Mouse (Mus musculus): ENCODE results near the gene Kif7.
A peak's percentile ranks its signal among the peaks of the same experiment; 100 is the strongest.

Gene Kif7

GRCm38 (mm10) chr7:79727091-79727490 is 11.6 kb upstream of the Kif7 start:
- peak; percentile 58 for DNase-seq (ENCODE audit: low read depth, low spot score)

- no peak for DNase-seq (ENCODE audit: low read depth, low spot score)
These were observed 6.0 kb upstream of the Kif7 start for GRCm38 (mm10) chr7:79721386-79721977.

DNA sequence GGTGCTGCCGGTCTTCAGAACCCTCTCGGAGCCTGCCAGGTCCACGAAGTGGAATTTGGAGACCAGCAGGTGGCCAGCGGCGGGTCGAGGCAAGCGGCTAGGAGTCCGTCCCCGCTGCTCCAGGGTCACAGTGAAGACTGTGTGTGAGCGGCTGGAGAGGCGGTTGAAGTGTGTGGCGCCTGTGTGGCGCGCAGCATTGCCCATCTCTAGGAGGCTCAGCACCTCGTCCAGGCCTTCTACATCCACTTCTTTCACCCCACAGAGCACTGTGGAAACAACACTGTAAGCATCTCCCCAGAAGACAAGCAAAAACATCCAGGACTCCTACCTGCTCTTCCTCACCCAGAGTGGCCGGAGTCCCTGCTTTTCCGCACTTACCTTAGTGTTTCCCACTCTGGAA is 4.7 kb downstream of the Kif7 start:
- no peak for DNase-seq (ENCODE audit: low read depth, low spot score)

- DNase-seq (ENCODE audit: low read depth, low spot score), result no peak
These were observed 5.4 kb downstream of the Kif7 start for GRCm38 (mm10) chr7:79710130-79710607.

DNA sequence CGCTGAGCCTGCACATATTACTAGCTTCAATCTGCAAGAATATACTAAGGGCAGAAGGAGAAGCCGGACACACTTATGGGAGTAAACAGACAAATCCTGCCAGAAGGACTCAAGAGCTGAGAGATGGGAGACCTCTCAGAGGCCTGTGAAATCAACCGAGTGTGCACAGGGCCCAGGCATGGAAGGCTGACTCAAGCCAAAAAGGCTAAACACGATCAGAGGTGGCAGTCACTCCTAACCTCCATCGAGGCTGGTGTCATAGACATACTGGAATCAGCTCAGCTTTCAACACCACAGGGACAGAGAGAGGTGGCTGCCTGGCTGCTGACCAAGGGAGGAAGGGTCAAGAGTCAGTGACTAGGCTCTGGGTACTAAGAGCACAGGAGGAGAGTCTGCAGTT is 10.3 kb downstream of the Kif7 start:
- DNase-seq (ENCODE audit: low read depth, low spot score), result no peak

DNA sequence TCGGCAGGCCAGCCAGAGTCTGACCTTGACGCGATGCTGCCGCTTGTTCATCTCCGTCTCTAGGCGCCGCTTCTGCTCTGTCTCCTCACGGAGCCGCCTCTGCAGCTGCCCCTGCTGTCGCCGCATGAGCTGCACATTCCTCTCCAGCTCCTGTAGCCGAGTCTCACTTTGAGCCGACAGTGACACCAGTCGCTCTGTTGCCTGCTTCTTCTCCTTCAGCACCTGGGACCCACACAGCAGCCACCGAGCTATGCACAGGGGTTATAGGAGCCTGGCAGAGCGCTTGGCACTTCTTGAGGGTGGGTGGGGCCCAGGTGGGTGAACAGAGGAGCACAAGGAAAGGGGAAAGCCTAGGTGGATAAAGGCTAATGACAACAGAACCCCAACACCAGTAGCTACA is 12.8 kb downstream of the Kif7 start:
- DNase-seq (ENCODE audit: low read depth, low spot score), result no peak

DNA sequence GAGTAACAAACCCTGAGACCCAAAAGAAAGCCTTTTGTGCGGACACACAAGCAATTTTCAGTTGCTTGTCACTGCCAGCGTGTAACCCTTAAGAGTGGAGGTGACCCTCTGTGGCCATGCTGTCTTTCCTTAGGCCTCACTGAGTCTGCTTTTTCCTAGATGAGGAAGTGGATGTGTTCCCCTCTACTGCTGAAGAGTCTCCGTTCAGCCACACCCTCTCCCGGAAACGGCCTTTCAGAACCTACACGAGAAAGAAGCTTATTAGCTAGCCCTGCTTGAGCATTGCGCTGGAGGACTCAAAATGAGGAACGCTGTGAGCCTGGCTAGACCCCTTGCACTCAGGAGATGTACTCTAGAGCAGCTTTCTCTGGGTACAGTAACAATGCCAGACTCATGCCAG is 19.0 kb downstream of the Kif7 start:
- DNase-seq (ENCODE audit: low read depth, low spot score), result no peak

DNA sequence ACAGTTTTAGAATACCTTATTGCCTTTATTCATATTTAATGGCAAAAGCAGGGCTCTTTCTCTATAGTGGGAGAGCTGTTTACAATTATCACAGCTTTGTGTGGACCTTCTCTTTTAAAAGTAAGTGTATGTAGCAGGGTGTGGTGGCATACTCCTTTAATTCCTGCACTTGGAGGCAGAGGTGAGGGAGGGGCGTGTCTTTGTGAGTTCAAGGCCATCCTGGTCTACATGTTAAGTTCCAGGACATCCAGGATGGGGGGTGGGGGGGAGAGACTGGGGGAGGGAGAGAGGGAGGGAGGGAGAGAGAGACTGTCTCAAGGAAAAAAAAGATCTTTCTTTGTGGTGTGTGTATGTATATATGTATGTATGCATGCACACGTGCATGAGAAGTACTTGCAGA is 35.3 kb downstream of the Kif7 start:
- no peak for DNase-seq (ENCODE audit: low read depth, low spot score)

GRCm38 (mm10) chr7:79679186-79679585 is 36.3 kb downstream of the Kif7 start:
- DNase-seq (ENCODE audit: low read depth, low spot score), result peak; percentile 56

- no peak for DNase-seq (ENCODE audit: low read depth, low spot score)
These were observed 44.5 kb downstream of the Kif7 start for GRCm38 (mm10) chr7:79670900-79671604.

DNA sequence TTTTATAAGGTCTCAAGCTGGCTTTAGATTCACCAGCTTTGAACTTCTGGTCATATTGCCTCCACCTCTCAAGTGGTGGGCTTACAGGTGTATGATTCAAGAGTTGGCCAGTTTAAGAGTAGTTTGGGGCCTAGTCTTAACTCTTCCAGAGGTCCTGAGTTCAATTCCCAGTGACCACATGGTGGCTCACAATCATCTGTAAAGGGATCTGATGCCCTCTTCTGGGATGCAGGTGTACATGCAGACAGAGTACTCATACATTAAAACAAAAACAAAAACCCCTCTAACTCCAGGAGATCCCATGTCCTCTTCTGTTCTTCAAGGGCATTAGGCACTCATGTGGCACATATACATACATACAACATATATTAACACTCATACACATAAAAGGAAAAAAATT is 48.8 kb downstream of the Kif7 start:
- no peak for DNase-seq (ENCODE audit: low read depth, low spot score)

- peak; percentile 17 for DNase-seq (ENCODE audit: low read depth, low spot score)
These were observed 54.1 kb downstream of the Kif7 start for GRCm38 (mm10) chr7:79661253-79661890.

- peak; percentile 5 for DNase-seq (ENCODE audit: low read depth, low spot score)
These were observed 55.0 kb downstream of the Kif7 start for GRCm38 (mm10) chr7:79660291-79661150.

DNA sequence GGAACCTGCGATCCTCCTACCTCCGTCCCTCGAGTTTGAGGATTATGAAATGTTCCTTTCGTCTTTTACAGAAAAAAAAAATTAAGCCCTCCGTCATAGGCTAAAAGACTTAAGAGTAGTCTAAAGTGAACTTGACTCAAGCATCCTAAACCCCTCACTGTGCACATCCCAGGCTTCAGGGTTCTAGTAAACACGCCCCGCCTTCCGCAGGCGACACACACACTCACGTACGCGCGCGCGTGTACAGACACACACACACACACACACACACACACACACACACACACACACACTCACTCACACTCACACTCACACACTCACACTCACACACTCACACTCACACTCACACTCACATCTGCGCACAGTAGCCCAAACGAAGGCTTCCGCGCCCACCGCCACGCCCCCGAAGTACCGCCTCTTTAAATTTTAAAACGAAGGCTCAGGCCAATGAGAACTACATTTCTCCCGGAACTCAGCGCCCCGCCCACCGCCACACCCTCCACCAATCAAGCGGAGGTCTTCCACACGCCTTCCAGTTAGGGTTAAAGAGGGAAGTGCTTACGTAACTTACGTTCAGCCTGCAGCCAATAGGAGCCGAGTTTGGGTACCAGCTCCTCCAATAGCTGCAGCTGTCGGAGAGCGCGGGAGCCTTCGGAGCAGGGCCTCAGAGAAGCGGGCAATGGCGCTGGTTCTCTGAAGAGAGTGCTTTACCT is 55.8 kb downstream of the Kif7 start, which contains the start of gene Ticrr:
Gene Ticrr (plus strand): TSS at position 619 of the 713 bp plus-strand sequence.
- DNase-seq (ENCODE audit: low read depth, low spot score), result peak; percentile 98

GRCm38 (mm10) chr7:79654586-79654985 is 60.9 kb downstream of the Kif7 start:
- DNase-seq (ENCODE audit: low read depth, low spot score), result no peak

GRCm38 (mm10) chr7:79654185-79654584 is 61.3 kb downstream of the Kif7 start:
- no peak for DNase-seq (ENCODE audit: low read depth, low spot score)

DNA sequence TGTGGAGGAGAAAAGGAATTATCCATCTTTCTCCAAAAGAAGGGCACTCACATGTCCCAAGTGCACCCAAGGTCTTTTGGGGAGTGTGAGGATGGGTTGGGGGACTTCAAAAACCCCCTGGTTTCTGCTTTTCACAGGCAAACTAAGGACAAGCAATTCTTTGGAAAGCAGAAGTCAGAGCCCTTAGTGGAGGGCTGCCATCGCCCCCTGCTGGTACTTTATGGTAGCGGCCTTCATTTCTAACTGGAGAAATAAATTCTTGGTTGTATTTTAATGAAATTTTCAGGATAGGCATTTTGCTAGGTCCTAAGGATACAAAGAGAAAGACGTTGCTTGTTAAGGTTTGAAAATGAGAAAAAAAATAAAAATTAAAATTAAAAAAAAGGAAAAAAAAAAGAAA is 66.5 kb downstream of the Kif7 start:
- DNase-seq (ENCODE audit: low read depth, low spot score), result peak; percentile 69
